Mouse (Mus musculus) CH12.LX (cell line): ENCODE data around the gene Psmd13. TPM values are rescaled to one million over a fixed set of nuclear protein-coding genes. Genes with fewer than 3 reads are reported as not detected.
A peak's percentile ranks its signal among the peaks of the same experiment; 100 is the strongest.
"Not testable (repeated sequence)": the region's sequence is repeated elsewhere in the genome, so short reads cannot be mapped to it uniquely, and the experiment has no call there.

Source experiments
- DNase-seq: peaks from one replicate; pipeline ENCODE4 v3.0.0-alpha.2; 2013; ENCODE audit errors: extremely low read depth
- H3K27ac ChIP-seq: 2 replicates; pipeline ENCODE4 v1.5.1; 2012; ENCODE audit warnings: low read depth, mild to moderate bottlenecking, control low read depth, moderate library complexity; ENCODE audit not compliant: insufficient read depth
- H3K27me3 ChIP-seq: replicated peaks from 2 replicates; pipeline ENCODE3; 2012; ENCODE audit warnings: inconsistent platforms
- H3K36me3 ChIP-seq, 2 experiments: replicated peaks in 1 of 2; 2 replicates each; pipeline versions ENCODE3 to v1.6.1; 2012; ENCODE audit warnings: inconsistent platforms in 1 of 2, low read length in 1 of 2, mild to moderate bottlenecking in 1 of 2, mixed read lengths in 1 of 2, moderate library complexity in 1 of 2; ENCODE audit not compliant: control insufficient read depth in 1 of 2, insufficient read depth in 1 of 2
- H3K4me1 ChIP-seq, 2 experiments: 2 replicates each; pipeline ENCODE4 v1.6.1; 2012; ENCODE audit warnings: inconsistent platforms in 1 of 2, moderate library complexity in 1 of 2; ENCODE audit not compliant: insufficient read depth in 2 of 2, control insufficient read depth in 1 of 2
- H3K4me2 ChIP-seq: 2 replicates; pipeline ENCODE4 v1.6.1; 2012; ENCODE audit warnings: low read depth, mild to moderate bottlenecking, control low read depth; ENCODE audit not compliant: poor library complexity, insufficient read depth, severe bottlenecking
- H3K4me3 ChIP-seq, 3 experiments: fragments of 150-350 bp in 1 of 3; sonication (generic) in 1 of 3; replicated peaks in 1 of 3; 2 replicates each; pipeline versions ENCODE3 to v1.5.1; 2011 to 2012; ENCODE audit warnings: low read depth in 2 of 3, low read length in 2 of 3, mild to moderate bottlenecking in 2 of 3, moderate library complexity in 2 of 3, control low read depth in 1 of 3, improper control_type of control experiment in 1 of 3, inconsistent platforms in 1 of 3, mixed read lengths in 1 of 3; ENCODE audit not compliant: poor library complexity in 1 of 3
- H3K79me2 ChIP-seq: replicated peaks from 2 replicates; pipeline ENCODE4 v1.6.1; 2012; ENCODE audit warnings: mild to moderate bottlenecking, moderate library complexity; ENCODE audit not compliant: control insufficient read depth, poor library complexity, insufficient read depth, severe bottlenecking; ENCODE audit errors: extremely low read depth
- H3K9ac ChIP-seq: 2 replicates; pipeline ENCODE4 v1.6.1; 2012; ENCODE audit warnings: low read depth, mild to moderate bottlenecking, control low read depth, moderate library complexity; ENCODE audit not compliant: insufficient read depth
- H3K9me3 ChIP-seq: replicated peaks from 2 replicates; pipeline ENCODE3; 2012; ENCODE audit warnings: low read length, inconsistent platforms, mixed read lengths
- BHLHE40 ChIP-seq: IDR thresholded peaks from 2 replicates; pipeline ENCODE4 v1.6.1; 2011; ENCODE audit warnings: mild to moderate bottlenecking, low read depth, low read length, improper control_type of control experiment
- CHD2 ChIP-seq: IDR thresholded peaks from 2 replicates; pipeline ENCODE4 v1.6.1; 2011; ENCODE audit warnings: low read length, improper control_type of control experiment
- CTCF ChIP-seq, 2 experiments: IDR thresholded peaks in 1 of 2; conservative IDR thresholded peaks in 1 of 2; 2 replicates each; pipeline ENCODE4 v1.5.1; 2011 to 2012; ENCODE audit warnings: low read depth in 2 of 2, low read length in 2 of 2, improper control_type of control experiment in 1 of 2, inconsistent platforms in 1 of 2, mild to moderate bottlenecking in 1 of 2, moderate library complexity in 1 of 2
- IRF4 ChIP-seq: IDR thresholded peaks from 2 replicates; pipeline ENCODE4 v1.6.1; 2014; ENCODE audit warnings: low read depth, mild to moderate bottlenecking, inconsistent platforms, low read length, improper control_type of control experiment
- MAX ChIP-seq: IDR thresholded peaks from 2 replicates; pipeline ENCODE4 v1.6.1; 2011; ENCODE audit warnings: low read length, improper control_type of control experiment
- MEF2A ChIP-seq: IDR thresholded peaks from 2 replicates; pipeline ENCODE4 v1.6.1; 2014; ENCODE audit warnings: low read depth, mild to moderate bottlenecking, inconsistent platforms, low read length, improper control_type of control experiment, borderline replicate concordance
- MXI1 ChIP-seq: IDR thresholded peaks from 2 replicates; pipeline ENCODE4 v1.6.1; 2011; ENCODE audit warnings: mild to moderate bottlenecking, low read depth, low read length, improper control_type of control experiment
- MYC ChIP-seq: IDR thresholded peaks from 2 replicates; pipeline ENCODE4 v1.6.1; 2011; ENCODE audit warnings: low read depth, mild to moderate bottlenecking, improper control_type of control experiment, low read length
- NELFE ChIP-seq: IDR thresholded peaks from 2 replicates; pipeline ENCODE4 v1.6.1; 2011; ENCODE audit warnings: low read depth, low read length, improper control_type of control experiment
- POLR2AphosphoS2 ChIP-seq: IDR thresholded peaks from 2 replicates; pipeline ENCODE4 v1.6.1; 2011; ENCODE audit warnings: low read depth, low read length, improper control_type of control experiment
- USF1 ChIP-seq: IDR thresholded peaks from 2 replicates; pipeline ENCODE4 v1.6.1; 2014; ENCODE audit warnings: low read depth, mild to moderate bottlenecking, inconsistent platforms, low read length, improper control_type of control experiment
- ZMIZ1 ChIP-seq: IDR thresholded peaks from 2 replicates; pipeline ENCODE4 v1.6.1; 2012; ENCODE audit warnings: low read depth, mild to moderate bottlenecking, inconsistent platforms, low read length, improper control_type of control experiment
- ZNF384 ChIP-seq: IDR thresholded peaks from 2 replicates; pipeline ENCODE4 v1.6.1; 2012; ENCODE audit warnings: low read depth, low read length, improper control_type of control experiment, inconsistent platforms
- dilution Hi-C: fragments of 300-500 bp; cut with MboI; formaldehyde crosslinking; loops from 2 replicates; pipeline ENCODE4 v1.14.3; 2020; ENCODE audit warnings: low sequenced_read_pairs; ENCODE audit not compliant: extremely low pct_unique_long_range_greater_than_20kb, extremely low pct_ligation_motif_present
- in situ Hi-C: fragments of 300-500 bp; cut with MboI; formaldehyde crosslinking; loops from 3 replicates; pipeline ENCODE4 v1.14.3; 2019; ENCODE audit warnings: low sequenced_read_pairs, low pct_ligation_motif_present, low pct_unique_long_range_greater_than_20kb, mixed read lengths
- polyA plus RNA-seq: library from polyadenylated mRNA; unstranded; fragments of >175 nt; gene quantifications from 2 replicates; pipeline ENCODE4 v1.2.1, GENCODE M21; 2012; ENCODE audit warnings: low read depth; ENCODE audit not compliant: insufficient read length
- total RNA-seq, 2 experiments: library from RNA; depleted of rRNA; stranded (reverse); fragments of 300-350 nt in 1 of 2; fragments of >200 nt in 1 of 2; gene quantifications; 2 replicates each; pipeline ENCODE4 v1.2.3; 2012 to 2014

Gene Psmd13
- total and polyA plus RNA-seq, 3 experiments, result 165 to 185 (median 168) TPM

DNA sequence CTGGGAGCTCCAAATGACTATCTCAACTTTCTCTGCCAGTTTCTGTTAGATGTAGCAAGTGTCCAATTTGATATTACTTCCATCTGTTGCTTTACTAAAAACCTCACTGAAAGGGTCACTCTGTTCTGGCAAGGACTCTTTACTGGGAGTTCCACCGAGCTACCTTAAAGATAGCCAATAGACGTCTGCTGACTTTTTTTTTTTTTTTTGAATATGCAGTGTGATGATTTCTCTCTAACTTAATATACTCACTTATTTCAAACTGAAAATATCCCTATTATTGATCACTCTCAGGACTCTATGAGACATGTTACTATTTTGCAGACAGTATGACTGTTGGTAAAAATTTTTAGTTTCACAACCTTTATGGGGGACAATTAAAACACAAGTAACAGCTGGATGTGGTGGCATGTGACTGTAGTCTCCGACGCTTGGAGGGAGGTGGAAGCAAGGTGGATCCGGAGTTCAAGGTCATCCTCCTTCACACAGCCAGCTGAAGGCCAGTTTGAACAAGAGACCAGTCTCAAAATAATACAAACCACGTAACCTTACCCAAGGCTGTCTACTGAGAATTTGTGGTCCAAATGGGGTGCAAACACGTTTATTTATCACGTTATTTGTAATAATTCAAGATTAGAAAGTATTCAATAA is 778 bp upstream of the Psmd13 start:
- H3K27me3 ChIP-seq, result no peaks in the 10 kb centered on the region
- DNase-seq, result peak; percentile 27
- in situ Hi-C loops, result no loop called here
- TF ChIP-seq ZNF384, result peak; percentile 82
- TF ChIP-seq MXI1, result no peak
- no peak for TF ChIP-seq POLR2AphosphoS2
- peak; percentile 48; the same call in 1 of the 2 replicates for TF ChIP-seq MAX
- TF ChIP-seq BHLHE40, result 0 out of 2 replicates have a peak, but pooled peaks have one; percentile 32
- no peak for TF ChIP-seq NELFE
- TF ChIP-seq, all 38 proteins: peak for 3
- Histone ChIP-seq H3K27ac (no peak overlapping the region), H3K9ac (peak overlapping the region; percentile 75), H3K79me2 (peaks cover 29% of the 10 kb centered on the region), H3K9me3 (no peaks in the 10 kb centered on the region), H3K4me1 (peaks cover 20 to 58% of the 10 kb centered on the region in 2 experiments), H3K4me3 (peak overlapping the region; percentile 87 to 91 (median 91)), H3K4me2 (peak overlapping the region; percentile 52), H3K36me3 (peaks cover 11 to 45% of the 10 kb centered on the region in 2 experiments)
- dilution Hi-C loops, result no loop called here

GRCm38 (mm10) chr7:140882469-140882803 is 668 bp downstream of the Psmd13 start:
- TF ChIP-seq USF1, result no peak
- TF ChIP-seq ZMIZ1, result 0 out of 2 replicates have a peak, but pooled peaks have one; percentile 63
- TF ChIP-seq MEF2A, result 0 out of 2 replicates have a peak, but pooled peaks have one; percentile 23
- TF ChIP-seq CTCF (conservative IDR thresholded peaks at IDR 0.05 in 1 of 2, IDR thresholded peaks at IDR 0.05 in 1 of 2; ENCODE audit: low read depth in 2 of 2, low read length in 2 of 2), result no peak
- TF ChIP-seq IRF4, result no peak
- TF ChIP-seq CHD2, result no peak
- TF ChIP-seq MAX, result 0 out of 2 replicates have a peak, but pooled peaks have one; percentile 7
- TF ChIP-seq MYC, result no peak
- Histone ChIP-seq H3K4me3 (peak overlapping the region; percentile 88 to 91 (median 91)), H3K79me2 (peaks cover 29% of the 10 kb centered on the region), H3K9me3 (no peaks in the 10 kb centered on the region), H3K9ac (peak overlapping the region; percentile 93), H3K4me2 (no peak overlapping the region; the same call in 1 of the 2 replicates), H3K4me1 (peaks cover 14 to 44% of the 10 kb centered on the region in 2 experiments), H3K27me3 (no peaks in the 10 kb centered on the region), H3K36me3 (peaks cover 14 to 48% of the 10 kb centered on the region in 2 experiments), H3K27ac (peak overlapping the region; percentile 9)
- dilution Hi-C loops (no loop called here), in situ Hi-C loops (no loop called here)
- DNase-seq, result no peak

GRCm38 (mm10) chr7:140890636-140891035 is 8.9 kb downstream of the Psmd13 start:
- H3K27me3 ChIP-seq, DNase-seq, H3K9ac ChIP-seq, dilution Hi-C loops, H3K27ac ChIP-seq, H3K79me2 ChIP-seq, H3K4me1 ChIP-seq, H3K4me2 ChIP-seq, in situ Hi-C loops, H3K4me3 ChIP-seq, H3K9me3 ChIP-seq: not testable (repeated sequence)
- H3K36me3 ChIP-seq, result peaks cover 69 to 79% of the 10 kb centered on the region in 2 experiments
